Mouse (Mus musculus) urinary bladder, postnatal 14 days (tissue): ENCODE measurements around the gene Kif3b.
A peak's percentile ranks its signal among the peaks of the same experiment; 100 is the strongest.
"Not testable (repeated sequence)": the region's sequence is repeated elsewhere in the genome, so short reads cannot be mapped to it uniquely, and the experiment has no call there.

ENCODE experiments used
- DNase-seq: peaks from one replicate; pipeline ENCODE4 v3.0.0; 2021; ENCODE audit warnings: low spot score

Kif3b gene

DNA sequence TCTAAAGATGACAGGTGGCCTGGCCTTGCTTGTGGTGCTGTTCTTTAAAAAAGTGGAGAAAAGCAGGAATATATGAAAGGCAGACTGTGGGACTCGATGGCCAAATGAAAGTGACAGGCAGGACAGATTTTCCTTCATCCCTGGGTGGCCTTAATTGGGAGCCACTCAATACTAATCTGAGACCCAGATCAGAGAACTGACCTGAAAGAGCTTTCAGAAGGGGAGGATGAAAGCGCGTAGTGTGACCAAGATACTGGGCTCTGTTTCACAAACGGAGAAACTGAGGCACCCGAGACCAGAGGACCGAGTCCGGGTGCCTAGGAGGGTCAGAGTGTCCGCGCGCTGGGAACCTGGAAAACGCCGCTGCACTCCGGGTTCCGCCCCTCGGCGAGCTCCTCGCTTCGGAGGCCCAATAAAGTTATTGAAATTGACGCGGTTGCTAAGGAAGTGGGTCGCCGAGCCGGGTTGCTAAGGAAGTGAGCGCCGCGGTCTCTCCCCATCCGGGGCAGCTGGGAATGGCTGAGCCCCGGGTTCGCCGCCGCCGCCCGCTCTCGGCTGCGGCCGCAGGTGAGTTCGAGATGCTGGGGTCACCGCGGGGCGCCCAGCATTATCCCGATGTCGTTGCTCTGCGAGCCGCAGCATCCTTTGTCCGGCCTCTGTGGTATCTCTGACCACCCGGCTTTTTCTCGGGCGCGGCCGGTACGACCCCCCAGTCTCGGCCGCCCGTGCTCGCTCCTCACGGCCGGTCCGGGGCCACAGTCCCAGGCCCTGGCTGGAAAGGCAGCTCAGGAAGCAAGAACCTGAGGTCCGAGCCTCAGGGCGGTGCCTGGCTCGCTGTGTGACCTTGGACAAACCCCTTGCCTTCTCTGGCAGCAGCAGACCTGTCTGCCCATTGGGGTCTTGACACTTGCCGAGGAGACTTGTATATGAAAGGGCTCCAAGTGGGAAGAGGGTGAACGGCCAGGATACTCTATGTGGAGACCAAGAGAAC, at the start of gene Kif3b:
Gene Kif3b, plus strand, starts transcription at position 476 of the 991 bp plus-strand sequence.
- DNase-seq, result peak; percentile 91

DNA sequence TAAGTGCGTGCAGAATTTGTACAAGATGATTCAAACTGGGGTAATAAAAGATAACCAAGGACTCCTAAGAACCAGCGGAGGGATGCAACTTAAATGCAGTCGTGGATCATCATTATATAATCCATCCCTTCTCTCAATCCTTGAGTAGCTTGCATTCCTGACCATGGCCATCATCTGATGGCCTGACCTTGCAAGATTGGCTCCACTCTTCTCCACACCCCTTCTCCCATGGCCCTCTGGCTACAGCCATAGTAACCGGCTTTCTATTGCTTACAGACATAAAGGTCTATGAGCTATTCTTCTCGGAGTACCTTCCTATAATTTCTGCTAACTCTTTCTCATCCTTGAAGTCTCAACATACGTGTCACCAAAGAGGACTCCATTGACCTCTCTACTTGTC, 49.1 kb upstream of the Kif3b start:
- no peak for DNase-seq

DNA sequence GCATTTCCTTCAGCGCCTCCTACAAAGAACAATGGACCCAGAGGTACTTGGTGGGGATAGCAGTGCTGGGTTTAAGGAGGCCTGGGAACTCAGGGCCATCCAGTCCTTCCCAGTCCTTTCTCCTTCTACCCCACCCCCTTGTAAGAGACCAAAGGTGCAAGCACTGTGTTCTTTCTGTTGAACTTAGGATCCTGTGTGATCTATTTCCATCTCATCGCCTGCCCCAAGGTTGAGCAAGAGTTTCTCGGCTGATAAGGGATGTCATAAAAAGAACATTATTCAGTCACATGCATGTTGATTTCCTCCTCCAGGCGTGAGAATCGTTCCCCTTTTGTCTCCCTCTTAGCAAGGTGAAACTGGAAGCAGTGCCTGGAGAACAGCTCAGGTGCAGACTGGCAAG, 41.5 kb upstream of the Kif3b start:
- no peak for DNase-seq

DNA sequence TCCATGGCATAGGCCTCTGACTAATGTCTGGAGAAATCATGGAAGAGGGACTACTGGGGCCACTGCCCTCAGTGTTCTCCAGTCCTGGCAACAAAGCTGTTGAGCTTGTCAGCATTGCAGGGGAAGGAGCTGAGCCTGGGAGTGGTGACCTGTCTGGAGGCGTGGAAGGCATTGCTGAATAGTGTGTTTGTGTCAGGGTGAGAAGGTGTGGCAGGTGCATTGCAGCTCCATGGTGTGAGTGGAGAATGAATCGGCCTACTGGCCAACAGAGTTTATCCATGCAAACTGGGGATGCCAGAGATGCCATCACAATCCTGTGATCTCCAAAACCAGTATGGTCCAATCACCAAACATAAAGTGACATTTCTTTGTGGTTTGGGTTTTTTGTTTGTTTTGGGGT, 34.6 kb upstream of the Kif3b start:
- no peak for DNase-seq

DNA sequence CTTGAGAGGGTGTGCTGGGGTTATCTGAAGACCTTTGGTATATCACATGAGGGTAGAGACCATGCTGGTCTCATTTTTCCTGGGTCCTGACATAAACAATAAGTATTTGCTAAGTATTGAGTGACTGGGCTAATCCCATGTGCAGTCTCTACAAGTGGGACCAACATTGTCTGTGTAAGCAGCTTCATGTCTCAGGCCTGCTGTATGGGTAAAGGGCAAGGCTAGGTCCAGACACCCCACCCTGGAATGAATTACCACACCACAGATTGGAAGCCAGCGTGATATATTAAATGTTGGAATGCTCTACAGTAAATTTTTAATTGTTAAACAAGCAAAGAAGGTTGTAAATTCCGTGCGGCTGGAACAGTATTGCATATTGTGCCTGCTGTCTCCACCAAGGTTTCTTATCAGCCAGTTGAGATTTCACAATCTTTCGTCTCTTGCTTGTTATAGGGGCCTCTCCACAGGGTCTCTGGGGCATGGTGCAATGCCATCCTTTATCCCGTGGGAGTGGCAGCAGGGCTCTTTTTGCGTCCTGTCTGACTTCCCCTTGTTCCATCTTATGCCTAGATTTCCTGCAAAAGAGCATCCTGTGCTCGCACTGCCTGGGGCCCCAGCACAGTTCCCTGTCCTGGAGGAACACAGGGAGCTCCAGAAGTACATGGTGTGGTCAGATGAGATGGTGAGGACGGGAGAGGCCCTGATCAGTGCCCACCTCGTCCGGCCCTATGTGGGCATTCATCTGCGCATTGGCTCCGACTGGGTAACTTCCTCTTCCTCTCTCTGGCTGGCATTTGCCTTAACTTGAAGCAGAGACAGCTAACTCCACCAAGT, 32.0 kb upstream of the Kif3b start:
- DNase-seq, result no peak

DNA sequence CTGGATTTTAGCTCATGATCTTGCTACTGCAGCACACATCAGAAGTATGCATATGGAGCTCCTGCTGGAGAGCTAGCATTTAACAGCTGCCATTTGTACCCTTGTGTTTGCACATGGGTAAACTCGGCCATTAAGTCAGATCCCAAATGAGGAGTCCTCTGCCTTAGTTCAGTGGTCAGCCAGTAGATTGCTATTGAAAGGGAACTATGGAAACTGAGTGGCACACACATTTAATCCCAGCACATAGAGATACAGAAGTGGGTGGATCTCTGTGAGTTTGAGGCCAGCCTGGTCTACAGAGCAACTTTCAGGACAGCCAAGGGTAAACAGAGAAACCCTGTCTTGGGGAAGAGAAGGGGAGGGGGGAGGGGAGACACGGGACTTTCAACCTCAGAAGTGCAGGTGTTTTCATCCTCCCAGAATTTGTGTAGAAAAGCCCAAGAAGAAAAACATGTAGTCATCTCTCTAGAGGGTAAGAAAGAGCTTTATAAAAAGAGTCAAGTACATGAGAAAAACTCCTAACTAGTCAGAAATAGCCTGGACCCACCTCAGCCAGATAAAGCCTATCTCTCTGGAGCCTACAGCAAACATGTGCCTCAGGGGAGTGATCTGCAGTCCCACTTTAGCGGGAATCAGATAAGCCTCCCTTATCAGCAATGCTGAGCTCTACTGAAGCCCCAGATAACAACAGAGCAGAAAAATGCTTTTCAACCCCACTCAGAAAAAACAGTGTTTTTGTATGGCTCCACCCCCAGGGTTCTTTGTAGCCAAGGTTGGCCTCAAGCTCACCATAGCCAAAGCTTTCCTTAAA, 31.1 kb upstream of the Kif3b start:
- no peak for DNase-seq

DNA sequence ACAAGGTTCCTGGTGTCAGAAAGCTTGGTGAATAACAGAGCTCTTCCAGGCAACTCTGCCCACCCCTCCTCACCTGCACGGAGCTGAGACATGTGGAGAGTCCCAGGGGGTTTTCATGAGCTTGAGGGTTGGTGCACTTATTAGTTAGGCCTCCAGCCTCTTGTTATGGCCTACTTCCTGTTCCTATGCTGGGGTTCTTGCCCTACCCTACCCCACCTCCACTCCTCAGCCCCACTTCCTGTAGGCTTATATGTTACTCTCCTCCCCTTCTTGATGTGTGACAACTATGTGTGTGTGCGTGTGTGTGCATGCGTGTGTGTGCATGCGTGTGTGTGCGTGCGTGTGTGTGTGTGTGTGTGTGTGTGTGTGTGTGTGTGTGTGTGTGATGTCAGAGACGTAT, 28.2 kb upstream of the Kif3b start:
- DNase-seq, result no peak

DNA sequence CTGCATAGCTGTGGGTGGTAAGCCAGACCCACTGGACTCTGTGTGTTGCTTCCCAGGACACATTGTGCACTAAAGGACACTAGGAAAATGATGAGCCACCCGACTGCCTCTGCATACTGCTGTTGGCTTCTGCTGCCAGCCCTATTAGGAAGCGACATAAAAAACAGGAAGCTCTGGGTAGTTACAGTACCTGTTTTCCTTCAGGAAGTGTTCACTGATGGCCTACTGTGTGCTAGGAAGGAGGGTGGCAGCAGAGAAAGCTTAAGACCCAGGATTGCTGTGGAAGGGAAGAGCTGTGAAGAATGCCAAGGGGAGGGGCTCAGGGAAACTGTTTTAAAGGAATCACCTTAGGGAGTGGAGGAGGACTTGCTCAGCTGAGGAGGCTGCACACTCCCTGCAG, 23.9 kb upstream of the Kif3b start:
- DNase-seq, result no peak

DNA sequence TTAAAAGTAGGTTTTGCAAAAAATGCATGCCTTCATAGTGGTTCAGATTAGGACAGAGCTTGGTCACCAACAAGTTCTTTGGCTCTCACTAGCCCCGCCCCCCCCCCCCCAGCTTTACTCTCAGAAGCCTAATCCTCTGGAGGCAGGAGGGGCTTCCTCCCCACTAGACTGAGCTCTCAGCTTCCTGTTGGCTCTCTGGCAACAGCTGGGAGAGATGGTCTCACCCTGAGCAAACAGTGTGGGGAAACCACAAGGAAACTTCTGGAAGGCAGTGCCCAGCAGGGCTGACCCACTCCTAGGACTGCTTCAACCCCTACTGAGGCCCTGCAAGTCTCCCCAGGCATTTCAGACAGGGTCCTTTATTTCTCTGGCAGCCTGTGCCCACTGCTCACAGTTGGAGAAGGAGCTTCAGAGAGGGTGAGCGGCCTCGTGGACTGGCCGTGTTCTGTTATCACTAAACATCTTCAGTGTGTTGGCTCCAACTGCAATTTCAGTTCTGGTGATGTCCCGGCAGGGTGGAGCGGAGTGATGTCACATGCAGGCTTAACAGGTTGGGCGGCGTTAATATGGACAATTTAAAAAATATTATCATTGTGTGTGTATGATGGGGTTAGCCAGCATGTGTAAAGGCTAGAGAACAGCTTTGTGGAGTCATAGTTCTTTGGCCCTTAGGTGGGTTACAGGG, 20.8 kb upstream of the Kif3b start:
- not testable (repeated sequence) for DNase-seq

DNA sequence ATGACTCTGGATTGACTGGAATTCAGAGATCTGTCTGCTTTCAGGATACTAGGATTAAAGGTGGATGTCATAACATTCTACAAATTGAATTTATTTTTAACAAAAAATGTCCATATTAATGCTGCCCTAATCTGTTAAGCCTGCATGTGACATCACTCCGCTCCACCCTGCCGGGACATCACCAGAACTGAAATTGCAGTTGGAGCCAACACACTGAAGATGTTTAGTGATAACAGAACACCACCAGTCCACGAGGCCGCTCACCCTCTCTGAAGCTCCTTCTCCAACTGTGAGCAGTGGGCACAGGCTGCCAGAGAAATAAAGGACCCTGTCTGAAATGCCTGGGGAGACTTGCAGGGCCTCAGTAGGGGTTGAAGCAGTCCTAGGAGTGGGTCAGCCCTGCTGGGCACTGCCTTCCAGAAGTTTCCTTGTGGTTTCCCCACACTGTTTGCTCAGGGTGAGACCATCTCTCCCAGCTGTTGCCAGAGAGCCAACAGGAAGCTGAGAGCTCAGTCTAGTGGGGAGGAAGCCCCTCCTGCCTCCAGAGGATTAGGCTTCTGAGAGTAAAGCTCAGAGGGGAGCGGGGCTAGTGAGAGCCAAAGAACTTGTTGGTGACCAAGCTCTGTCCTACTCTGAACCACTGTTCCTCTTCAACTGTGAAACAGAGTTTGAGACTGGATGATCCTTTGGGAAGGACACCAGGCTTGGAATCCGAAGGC, 16.9 kb upstream of the Kif3b start:
- not testable (repeated sequence) for DNase-seq

DNA sequence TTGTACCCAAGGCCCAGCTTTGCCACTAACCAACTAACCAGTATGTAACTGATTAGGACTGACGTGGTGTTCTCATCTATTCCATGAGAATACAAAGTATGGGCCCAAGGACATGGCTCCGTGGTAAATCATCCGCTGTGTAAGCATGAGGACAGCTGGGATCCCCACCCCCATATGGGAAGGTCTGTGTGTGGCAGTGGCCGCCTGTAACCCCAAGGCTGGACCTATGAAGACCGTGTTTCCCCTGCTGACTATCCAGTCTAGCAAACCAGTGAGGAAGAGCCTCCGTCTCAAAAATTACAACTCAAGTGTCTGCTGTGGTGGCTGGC, 16.3 kb upstream of the Kif3b start:
- DNase-seq, result no peak

DNA sequence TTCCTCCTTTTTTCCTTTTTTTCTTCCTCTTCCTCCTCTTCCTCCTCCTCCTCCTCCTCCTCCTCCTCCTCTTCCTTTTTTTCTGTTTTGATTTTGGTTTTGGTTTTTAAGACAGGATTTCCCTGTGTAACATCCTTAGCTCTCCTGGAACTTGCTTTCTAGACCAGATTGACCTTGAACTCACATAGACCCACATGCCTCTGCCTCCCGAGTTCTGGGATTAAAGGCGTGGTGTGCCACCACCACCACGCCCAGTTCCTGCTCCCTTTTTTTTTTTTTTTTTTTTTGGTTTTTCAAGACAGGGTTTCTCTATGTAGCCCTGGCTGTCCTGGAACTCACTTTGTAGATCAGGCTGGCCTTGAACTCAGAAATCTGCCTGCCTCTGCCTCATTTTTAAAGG, 15.6 kb upstream of the Kif3b start:
- not testable (repeated sequence) for DNase-seq

DNA sequence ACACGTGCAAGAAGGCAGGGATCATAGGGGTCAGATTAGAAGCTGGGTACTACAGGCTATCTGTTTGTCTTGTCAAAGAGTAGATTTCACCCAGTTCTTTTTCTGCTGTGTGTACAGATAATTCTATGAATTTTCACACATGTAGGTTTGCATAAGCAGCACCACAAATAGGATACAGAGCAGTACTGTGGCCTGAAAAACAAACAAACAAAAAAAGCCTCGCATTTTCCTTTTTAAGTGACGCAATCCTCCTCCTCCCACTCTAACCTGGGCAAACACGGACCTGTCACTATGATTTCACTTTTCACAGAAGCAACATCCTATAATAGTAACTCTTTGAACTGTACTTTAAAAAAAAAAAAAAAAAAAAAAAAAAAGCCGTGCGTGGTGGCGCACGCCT, 14.8 kb upstream of the Kif3b start:
- DNase-seq, result no peak

DNA sequence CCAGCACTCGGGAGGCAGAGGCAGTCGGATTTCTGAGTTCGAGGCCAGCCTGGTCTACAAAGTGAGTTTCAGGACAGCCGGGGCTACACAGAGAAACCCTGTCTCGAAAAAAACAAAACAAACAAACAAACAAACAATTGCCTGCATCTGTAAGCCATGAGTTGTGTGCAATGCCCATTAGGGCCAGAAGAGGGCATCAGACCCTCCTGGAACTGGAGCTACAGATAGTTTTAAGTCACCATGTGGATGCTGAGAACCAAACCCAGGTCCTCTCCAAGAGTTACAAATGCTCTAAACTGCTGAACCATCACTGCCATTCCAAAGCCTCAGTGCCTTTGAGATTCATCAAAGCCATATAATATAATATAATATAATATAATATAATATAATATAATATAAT, 14.4 kb upstream of the Kif3b start:
- not testable (repeated sequence) for DNase-seq

DNA sequence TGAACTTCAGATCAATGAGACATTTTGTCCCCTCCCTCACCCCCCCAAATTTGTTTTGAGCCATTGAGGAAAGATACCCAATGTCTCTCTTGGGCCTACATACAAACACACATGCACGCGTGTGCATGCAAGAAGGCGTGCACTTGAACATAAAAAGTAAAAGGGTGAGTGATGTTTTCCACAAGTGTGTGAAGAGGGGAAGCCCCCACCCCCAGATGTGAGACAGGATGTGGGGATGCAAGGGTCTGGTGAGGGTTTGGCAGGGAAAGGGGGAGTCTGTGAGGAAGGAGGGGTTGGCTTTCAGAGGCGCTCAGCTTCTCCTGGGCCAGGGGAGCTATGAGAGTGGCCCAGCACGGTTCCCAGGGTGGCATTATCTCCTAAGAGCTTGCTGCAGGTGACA, 12.9 kb upstream of the Kif3b start:
- DNase-seq, result no peak

DNA sequence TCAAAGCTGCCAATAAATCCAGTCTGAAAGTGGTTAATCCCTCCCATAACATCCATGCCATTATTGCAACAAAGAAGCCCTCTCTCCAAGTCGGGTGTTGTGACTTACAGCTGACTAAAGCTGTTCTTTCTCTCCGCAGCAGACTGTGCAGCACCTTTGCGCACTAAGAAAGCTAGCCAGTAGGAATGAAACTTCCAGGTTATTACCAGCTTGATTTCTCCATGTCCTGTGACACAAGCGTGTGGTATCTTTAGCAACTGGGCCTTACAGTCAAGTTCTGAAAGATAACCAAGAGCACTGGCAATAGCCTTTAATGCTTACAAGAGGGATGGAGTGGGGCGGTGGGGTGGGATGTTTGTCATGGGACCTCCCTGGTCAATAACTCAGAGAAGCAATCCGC, 7.3 kb upstream of the Kif3b start:
- DNase-seq, result no peak

DNA sequence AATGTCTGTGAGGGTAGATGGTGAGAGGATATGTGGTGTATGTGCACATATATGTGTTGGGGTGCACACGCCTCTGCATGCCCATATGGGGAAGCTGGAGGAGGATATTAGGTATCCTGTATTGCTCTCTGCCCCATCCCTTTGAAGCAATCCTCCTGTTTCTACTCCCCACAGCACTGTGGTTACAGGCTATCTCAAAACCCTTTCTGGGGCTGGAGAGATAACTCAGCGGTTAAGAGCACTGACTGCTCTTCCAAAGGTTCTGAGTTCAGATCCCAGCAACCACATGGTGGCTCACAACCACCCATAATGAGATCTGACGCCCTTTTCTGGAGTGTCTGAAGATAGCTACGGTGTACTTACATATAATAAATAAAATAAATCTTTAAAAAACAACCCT, 4.7 kb upstream of the Kif3b start:
- DNase-seq, result no peak

DNA sequence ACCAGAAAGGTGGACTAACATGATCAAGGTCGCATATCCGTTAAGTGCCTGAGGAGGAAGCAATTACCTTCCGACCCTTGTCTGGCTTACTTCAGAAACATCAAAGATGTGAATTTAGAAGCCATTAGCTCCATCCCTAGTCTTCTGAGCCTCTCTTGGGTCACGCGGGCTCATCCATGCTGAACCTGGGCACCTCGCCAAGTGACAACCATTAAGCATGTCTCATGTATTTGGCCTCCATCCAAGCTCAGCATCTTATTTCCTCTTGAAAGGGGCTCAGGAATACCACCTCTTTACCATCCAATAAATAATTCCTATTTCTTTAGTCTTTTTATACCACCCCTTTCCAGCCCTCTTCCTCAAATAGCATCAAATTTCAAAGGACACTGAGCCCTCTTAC, 3.4 kb upstream of the Kif3b start:
- DNase-seq, result no peak

DNA sequence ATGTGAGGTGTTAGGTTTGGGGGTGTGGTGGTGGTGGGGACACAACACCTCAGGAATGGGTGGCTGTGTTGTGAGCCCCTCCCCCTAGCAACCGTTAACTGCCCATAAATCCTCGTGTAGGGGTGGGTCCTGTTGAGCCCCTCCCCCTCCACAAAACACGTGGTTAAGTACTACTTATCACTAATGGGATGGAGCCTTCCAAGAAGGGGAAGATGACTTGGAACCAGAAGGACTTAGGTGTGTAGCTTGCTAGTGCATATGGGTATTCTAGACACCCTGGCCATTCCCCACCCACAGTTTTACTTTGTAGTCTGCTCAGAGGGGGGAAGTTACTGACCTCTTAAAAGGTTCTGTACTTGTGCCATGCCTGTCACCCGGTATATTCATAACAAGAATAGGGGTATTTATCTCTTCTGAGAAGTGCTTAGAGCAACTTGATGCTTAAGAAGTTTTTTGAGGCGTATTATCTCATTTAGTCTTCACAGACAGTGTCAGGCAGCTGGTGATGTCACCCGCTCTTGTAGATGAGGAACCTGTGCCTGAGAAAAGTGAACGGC, 1.2 kb downstream of the Kif3b start:
- no peak for DNase-seq

DNA sequence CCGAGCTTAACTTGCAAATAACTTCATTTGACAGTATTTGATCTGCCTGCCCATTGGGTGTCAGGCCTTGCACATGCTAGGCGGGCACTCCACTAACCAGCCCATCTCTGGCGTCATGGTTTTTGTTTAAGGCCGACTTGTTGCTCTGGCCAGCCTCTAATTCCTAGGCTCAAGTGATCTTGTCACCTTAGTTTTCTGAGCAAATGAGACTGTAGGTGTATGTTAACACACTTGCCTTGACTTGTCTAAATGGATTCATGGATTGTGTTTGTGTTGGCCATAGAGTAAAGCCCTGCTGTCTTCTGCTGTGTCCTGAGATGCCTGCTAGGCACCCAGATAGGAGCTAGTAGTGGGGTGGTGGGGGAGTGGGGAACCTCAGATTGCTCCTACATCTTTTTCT, 4.0 kb downstream of the Kif3b start:
- no peak for DNase-seq

DNA sequence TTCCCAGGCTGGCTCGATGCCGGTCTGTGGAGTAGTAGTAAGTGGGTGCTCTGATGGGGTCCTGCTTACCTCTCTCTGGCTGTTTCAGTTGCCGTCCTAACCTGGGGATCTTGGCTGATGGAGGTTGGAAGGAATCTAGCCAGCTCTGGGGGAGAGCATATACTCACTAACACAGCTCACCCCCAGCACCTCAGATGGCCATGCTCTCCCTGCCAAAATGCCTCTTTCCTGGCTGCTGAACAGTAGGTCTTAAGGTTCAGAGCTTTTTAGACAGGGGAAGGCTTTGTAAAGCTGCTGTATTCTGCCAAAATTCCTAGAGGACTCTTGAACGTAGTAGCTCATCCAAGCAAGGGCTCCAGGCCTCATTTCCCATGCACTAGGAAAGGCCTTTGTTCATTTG, 6.6 kb downstream of the Kif3b start:
- DNase-seq, result no peak
